Mouse (Mus musculus) layer of hippocampus, adult 2 months (tissue): Measurements from ENCODE around the gene Iqcf5. TPM values are rescaled to one million over a fixed set of nuclear protein-coding genes. Genes with fewer than 3 reads are reported as not detected.
A peak's percentile ranks its signal among the peaks of the same experiment; 100 is the strongest.

Experiments
- DNase-seq, 2 experiments: peaks; one replicate each; pipeline ENCODE4 v3.0.0; 2022; ENCODE audit warnings: low spot score in 2 of 2
- H3K27ac ChIP-seq: fragments of 200-600 bp; 2 replicates; pipeline ENCODE4 v1.8.1; 2022
- H3K4me3 ChIP-seq: fragments of 200-600 bp; 2 replicates; pipeline ENCODE4 v1.8.1; 2022; ENCODE audit warnings: mild to moderate bottlenecking
- CTCF ChIP-seq: fragments of 200-600 bp; conservative IDR thresholded peaks from 2 replicates; pipeline ENCODE4 v1.8.1; 2022; ENCODE audit warnings: antibody characterized with exemption, mild to moderate bottlenecking, moderate library complexity
- total RNA-seq, 2 experiments: library from RNA; stranded (reverse); gene quantifications; 2 replicates each; pipeline ENCODE4 v1.2.3; 2021

Iqcf5 gene
- total RNA-seq, 2 experiments from 2014 or later, result not detected

GRCm38 (mm10) chr9:106562291-106562690 is 47.9 kb downstream of the Iqcf5 start:
- no peak for DNase-seq
- Histone ChIP-seq H3K4me3 (no peak overlapping the region), H3K27ac (no peak overlapping the region)
- no peak for TF ChIP-seq CTCF

DNA sequence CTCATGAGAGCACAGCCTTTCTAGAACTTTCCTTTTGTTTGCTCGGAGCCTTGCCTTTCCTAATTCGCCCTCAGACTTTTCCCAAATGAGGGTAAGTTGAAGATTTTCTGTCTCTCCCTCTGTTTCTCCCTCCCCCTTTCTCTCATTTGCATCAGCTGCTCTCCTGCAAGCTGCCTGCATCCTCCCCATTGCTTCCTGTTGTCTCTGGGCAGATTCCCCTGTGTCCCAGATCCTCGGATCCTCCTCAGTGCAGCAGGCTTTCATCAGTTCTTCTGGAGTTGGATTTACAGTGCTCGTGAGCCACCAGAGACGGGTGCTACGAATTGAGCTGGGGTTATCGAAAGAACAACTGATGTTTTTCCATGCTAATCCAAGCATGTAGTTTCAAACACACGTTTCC is 49.7 kb downstream of the Iqcf5 start:
- peak in 1 of 2 experiments; percentile 10 for DNase-seq
- TF ChIP-seq CTCF, result no peak
- Histone ChIP-seq H3K27ac (no peak overlapping the region), H3K4me3 (no peak overlapping the region)

Other genes starting within 250 kb of the Iqcf5 start
- 10 to 100 TPM in 1 of 2 experiments, 1 to 10 TPM in 1; 8.6 to 14.5 TPM for gene Poc1a, start 233.5 kb upstream of the Iqcf5 start, total RNA-seq
- gene Dusp7, start 145.9 kb upstream of the Iqcf5 start, total RNA-seq, result 10 to 100 TPM; 81.7 to 93.2 TPM
- gene Rpl29, start 85.1 kb upstream of the Iqcf5 start, total RNA-seq, result 100 to 1,000 TPM; 260 to 265 TPM
- 10 to 100 TPM; 15.5 to 16.1 TPM for gene Acy1, start 76.3 kb upstream of the Iqcf5 start, total RNA-seq
- gene Abhd14b, start 67.1 kb upstream of the Iqcf5 start, total RNA-seq, result 10 to 100 TPM; 13.9 to 17.0 TPM
- 10 to 100 TPM; 39.0 to 39.4 TPM for gene Abhd14a, start 66.9 kb upstream of the Iqcf5 start, total RNA-seq
- 100 to 1,000 TPM; 187 to 205 TPM for gene Pcbp4, start 61.3 kb upstream of the Iqcf5 start, total RNA-seq
- gene Gpr62, start 48.6 kb upstream of the Iqcf5 start, total RNA-seq, result 10 to 100 TPM; 11.6 to 12.4 TPM
- gene Rrp9, start 38.6 kb upstream of the Iqcf5 start, total RNA-seq, result 10 to 100 TPM; 35.4 to 36.6 TPM
- 1 to 10 TPM; 3.0 to 3.7 TPM for gene Parp3, start 37.6 kb upstream of the Iqcf5 start, total RNA-seq
- gene Iqcf1, start 14.6 kb upstream of the Iqcf5 start, total RNA-seq, result not detected
- not detected for gene Iqcf3, start 47.1 kb downstream of the Iqcf5 start, total RNA-seq
- not detected for gene Iqcf4, start 56.4 kb downstream of the Iqcf5 start, total RNA-seq
- not detected for gene Iqcf6, start 112.0 kb downstream of the Iqcf5 start, total RNA-seq
- 10 to 100 TPM; 76.8 to 82.2 TPM for gene Grm2, start 141.5 kb downstream of the Iqcf5 start, total RNA-seq
- 10 to 100 TPM; 85.0 to 99.3 TPM for gene Tex264, start 171.4 kb downstream of the Iqcf5 start, total RNA-seq